Mouse (Mus musculus): ENCODE measurements around the gene Uba3. TPM values are rescaled to one million over a fixed set of nuclear protein-coding genes. Genes with fewer than 3 reads are reported as not detected.

The Uba3 gene
- polyA plus RNA-seq (2016; fragmentation: Nextera tagmentation; extraction: Ambion mirVana): 96.6 and 99.4 TPM in 2 replicates

DNA sequence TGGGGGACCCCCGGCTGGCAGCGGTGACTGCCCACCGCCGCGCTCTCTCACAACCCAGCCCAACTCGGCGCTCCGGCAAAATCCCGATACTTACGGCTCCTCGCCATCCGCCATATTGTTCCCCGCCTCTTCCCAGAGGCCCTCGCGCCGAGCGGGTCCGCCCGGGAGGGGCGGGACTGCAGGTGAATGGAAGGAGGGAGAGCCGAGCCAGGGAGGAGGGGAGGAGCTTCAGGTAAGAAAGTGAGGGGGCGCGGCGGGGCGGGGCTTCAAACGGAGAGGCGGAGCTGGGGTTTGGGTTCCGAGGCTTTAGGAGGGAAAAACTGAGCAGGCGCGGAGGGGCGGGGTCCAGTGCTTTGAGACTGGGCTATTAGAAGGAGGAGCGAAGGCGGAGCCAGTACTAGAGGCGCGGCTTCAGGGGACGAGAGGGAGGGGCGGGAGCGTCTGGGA lies at the start of gene Uba3:
Gene Uba3 (minus strand): TSS at position 209 of the 447 bp plus-strand sequence.
- peak; percentile 97 for ATAC-seq (ENCODE audit: insufficient number of reproducible peaks, insufficient read depth, low FRiP score, low TSS enrichment, low read depth)
- peak within 1 kb of the TSS; percentile 90 for H3K27ac ChIP-seq
- H3K27me3 ChIP-seq: no peaks in the 10 kb centered on the region
- WGBS: 1% methylated on average over 38 of the region's 38 CpGs
- no peaks in the 10 kb centered on the region for H3K9me3 ChIP-seq
- peak within 1 kb of the TSS; percentile 92 for H3K4me3 ChIP-seq (replicated peaks)
- H3K4me2 ChIP-seq: peak within 1 kb of the TSS; percentile 64
- peak within 1 kb of the TSS; percentile 95 for H3K9ac ChIP-seq (replicated peaks)
- H3K36me3 ChIP-seq: 0 out of 2 replicates have a peak, but pooled peaks cover 4% of the 10 kb centered on the region
- peaks cover 11% of the 10 kb centered on the region; the same call in 1 of the 2 replicates for H3K4me1 ChIP-seq (replicated peaks)

DNA sequence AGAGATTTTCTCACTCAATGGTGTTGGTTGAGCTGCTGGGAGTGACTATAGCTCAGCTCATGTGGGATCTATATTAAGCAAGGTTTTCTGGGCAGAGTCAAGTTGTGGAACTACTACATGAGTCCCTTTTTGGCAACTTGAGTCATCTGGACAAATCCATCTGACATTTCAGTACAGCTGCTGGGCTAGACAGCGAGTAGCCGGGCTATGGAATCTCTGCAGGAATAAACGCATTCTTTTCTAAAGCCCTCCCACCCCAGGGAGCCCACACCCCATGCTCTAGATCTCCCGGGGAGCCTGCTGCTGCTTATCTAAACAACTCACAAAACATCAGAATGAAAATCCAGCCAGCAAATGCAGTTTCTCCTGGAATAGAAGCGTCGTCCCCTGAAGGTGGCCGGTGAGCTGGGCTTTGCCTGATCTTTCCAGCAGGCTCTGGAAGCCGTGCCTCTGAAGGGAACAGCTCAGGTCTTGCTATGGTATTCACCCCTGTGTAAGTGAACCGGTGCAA lies 47.3 kb upstream of the Uba3 start, which contains the start of gene Lmod3:
Gene Lmod3 (minus strand): TSS at position 49 of the 511 bp plus-strand sequence.
- H3K4me3 ChIP-seq (replicated peaks): no peak within 1 kb of the TSS
- H3K27me3 ChIP-seq: no peaks in the 10 kb centered on the region
- 39% methylated on average over 9 of the region's 9 CpGs for WGBS
- ATAC-seq (ENCODE audit: insufficient number of reproducible peaks, insufficient read depth, low FRiP score, low TSS enrichment, low read depth): no peak; the same call in 1 of the 2 replicates
- H3K4me1 ChIP-seq (replicated peaks): no peaks in the 10 kb centered on the region
- no peak within 1 kb of the TSS for H3K4me2 ChIP-seq
- H3K9me3 ChIP-seq: no peaks in the 10 kb centered on the region
- H3K36me3 ChIP-seq: no peaks in the 10 kb centered on the region
- H3K9ac ChIP-seq (replicated peaks): no peak within 1 kb of the TSS
- no peak within 1 kb of the TSS for H3K27ac ChIP-seq

DNA sequence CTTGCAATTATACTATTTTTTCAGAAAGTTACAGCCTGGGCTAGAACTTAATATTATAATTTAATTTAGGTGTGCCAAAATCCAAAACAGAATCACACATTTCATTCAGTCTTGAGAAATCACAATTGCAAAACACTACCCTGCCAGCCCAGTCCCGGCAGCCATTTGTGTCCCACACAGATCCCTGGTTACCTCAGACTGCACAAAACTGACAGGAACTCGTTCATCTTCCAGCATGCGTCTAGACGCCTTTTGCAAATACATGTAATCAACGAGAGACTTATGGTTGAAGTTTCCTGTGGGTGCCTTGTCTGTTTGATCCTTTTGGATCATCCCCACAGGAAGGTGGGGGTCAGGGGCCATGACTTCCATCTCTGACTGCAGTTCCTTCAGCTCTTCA lies 46.6 kb upstream of the Uba3 start:
- Histone ChIP-seq H3K27ac (no peak overlapping the region), H3K27me3 (no peaks in the 10 kb centered on the region; the same call in none of the 2 replicates), H3K4me3 (replicated peaks) (no peak overlapping the region), H3K9ac (replicated peaks) (no peak overlapping the region), H3K9me3 (no peaks in the 10 kb centered on the region), H3K4me1 (replicated peaks) (no peaks in the 10 kb centered on the region), H3K4me2 (no peak overlapping the region), H3K36me3 (no peaks in the 10 kb centered on the region)
- WGBS: 72% methylated on average over 5 of the region's 5 CpGs
- ATAC-seq (ENCODE audit: insufficient number of reproducible peaks, insufficient read depth, low FRiP score, low TSS enrichment, low read depth): no peak

DNA sequence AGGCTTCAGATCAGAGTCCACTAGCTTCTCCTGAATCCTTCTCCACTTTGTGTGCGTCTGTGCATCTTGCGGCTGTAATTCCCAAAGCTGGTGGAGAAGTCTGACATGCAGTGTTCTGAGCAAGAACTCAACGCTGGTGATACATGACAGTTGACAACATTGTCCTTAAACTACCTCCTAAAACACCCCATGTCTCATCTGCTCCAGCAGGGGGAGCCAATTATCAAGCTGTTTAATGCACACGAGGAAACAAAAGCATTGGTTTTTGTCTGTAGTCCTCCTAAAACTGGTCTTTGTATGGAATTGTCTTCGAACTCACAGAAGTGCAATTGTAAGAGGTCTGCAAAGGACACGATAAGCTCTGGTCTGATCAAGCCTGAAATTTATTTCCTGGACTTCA lies 45.5 kb upstream of the Uba3 start:
- H3K9ac ChIP-seq (replicated peaks): no peak overlapping the region
- no peaks in the 10 kb centered on the region for H3K4me1 ChIP-seq (replicated peaks)
- H3K4me3 ChIP-seq (replicated peaks): no peak overlapping the region
- H3K36me3 ChIP-seq: no peaks in the 10 kb centered on the region
- no peaks in the 10 kb centered on the region for H3K9me3 ChIP-seq
- H3K27me3 ChIP-seq: peaks cover 3% of the 10 kb centered on the region
- no peak overlapping the region for H3K27ac ChIP-seq
- ATAC-seq (ENCODE audit: insufficient number of reproducible peaks, insufficient read depth, low FRiP score, low TSS enrichment, low read depth): no peak
- no peak overlapping the region for H3K4me2 ChIP-seq
- 46% methylated on average over 6 of the region's 6 CpGs for WGBS

DNA sequence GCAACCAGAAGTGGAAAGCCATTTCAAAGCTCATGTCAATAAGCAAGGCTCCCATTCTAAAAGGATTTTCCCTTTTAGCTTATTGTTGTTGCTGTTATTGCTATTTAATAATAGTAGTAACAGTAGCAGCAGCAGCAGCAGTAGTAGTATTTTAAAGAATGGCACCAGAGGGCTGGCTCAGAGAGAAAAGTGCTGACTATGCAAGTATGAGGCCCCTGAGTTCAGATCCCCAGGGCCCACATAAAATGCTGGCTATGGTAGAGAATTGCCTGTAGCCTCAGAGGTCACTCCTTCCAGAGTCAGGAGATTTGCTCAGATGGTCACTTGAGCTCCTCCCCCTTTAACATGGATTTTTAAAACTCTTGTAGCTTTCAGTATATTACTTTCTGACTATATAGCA lies 39.8 kb upstream of the Uba3 start:
- Histone ChIP-seq H3K9ac (replicated peaks) (no peak overlapping the region), H3K27me3 (peaks cover 12% of the 10 kb centered on the region), H3K9me3 (no peaks in the 10 kb centered on the region), H3K4me3 (replicated peaks) (no peak overlapping the region), H3K27ac (no peak overlapping the region), H3K4me1 (replicated peaks) (no peaks in the 10 kb centered on the region), H3K36me3 (no peaks in the 10 kb centered on the region), H3K4me2 (no peak overlapping the region)
- ATAC-seq (ENCODE audit: insufficient number of reproducible peaks, insufficient read depth, low FRiP score, low TSS enrichment, low read depth): no peak

DNA sequence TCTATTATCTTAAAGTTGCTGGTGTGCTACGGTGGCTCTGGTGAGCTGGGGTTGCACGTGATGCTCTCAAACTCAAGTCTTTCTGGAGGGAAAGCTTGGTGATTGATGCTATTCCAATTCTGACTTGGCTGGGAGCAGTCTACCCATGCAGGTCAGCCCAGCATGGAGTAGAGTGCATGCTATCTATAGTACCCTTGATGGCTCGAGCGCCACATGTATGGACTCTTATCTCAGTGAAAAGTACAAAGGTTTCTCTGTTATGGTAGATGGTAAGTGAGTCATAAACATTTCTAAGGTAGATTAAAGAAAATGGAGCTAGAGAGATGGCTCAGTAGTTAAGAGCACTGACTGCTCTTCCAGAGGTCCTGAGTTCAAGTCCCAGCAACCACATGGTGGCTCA lies 37.1 kb upstream of the Uba3 start:
- WGBS: 86% methylated on average over 4 of the region's 4 CpGs
- ATAC-seq (ENCODE audit: insufficient number of reproducible peaks, insufficient read depth, low FRiP score, low TSS enrichment, low read depth): no peak
- Histone ChIP-seq H3K9me3 (no peaks in the 10 kb centered on the region), H3K36me3 (no peaks in the 10 kb centered on the region), H3K27ac (no peak overlapping the region), H3K27me3 (peaks cover 34% of the 10 kb centered on the region), H3K4me2 (no peak overlapping the region), H3K4me3 (replicated peaks) (no peak overlapping the region), H3K9ac (replicated peaks) (no peak overlapping the region), H3K4me1 (replicated peaks) (no peaks in the 10 kb centered on the region)

DNA sequence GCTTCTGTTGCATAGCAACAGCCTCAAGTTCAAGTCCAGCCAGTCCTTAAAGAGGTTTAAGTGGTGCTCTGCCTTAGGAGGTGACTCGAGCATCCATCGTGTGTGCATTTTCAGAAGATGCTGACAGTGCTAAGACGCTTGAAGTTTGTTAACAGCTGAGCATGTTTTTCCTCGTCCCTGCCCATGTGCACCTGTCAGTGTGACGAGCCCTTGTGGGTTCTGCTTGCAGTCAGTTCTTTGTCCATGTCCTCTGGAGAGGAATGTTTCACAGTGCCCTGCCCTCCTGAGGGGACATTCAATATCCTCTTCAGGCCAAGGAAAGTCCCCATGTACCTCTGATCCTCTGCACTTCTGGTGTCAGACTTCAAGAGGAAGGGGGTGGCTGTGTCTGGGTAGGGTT lies 34.6 kb upstream of the Uba3 start:
- Histone ChIP-seq H3K27me3 (peaks cover 33% of the 10 kb centered on the region), H3K9me3 (no peaks in the 10 kb centered on the region; the same call in 1 of the 2 replicates), H3K9ac (replicated peaks) (no peak overlapping the region), H3K27ac (no peak overlapping the region), H3K36me3 (no peaks in the 10 kb centered on the region), H3K4me2 (no peak overlapping the region), H3K4me3 (replicated peaks) (no peak overlapping the region), H3K4me1 (replicated peaks) (0 out of 2 replicates have a peak, but pooled peaks cover 4% of the 10 kb centered on the region)
- ATAC-seq (ENCODE audit: insufficient number of reproducible peaks, insufficient read depth, low FRiP score, low TSS enrichment, low read depth): no peak
- WGBS: 83% methylated on average over 5 of the region's 5 CpGs

DNA sequence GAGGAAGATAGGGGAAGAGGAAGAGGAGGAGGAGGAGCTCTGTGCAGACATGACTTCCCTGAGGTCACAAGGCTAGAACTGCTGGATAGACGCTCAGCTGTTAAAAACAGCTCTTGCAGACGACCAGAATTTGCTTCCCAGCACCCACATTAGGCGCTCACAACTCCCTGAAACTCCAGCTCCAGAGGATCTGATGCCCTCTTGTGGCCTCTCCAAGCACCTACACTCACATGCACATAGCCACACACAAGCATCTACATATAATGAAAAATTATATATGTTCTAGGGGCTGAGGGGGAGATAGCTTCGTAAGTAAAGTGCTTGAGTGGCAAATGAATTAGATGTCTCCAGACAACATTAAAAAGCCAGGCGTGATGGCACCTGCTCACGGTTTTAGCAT lies 33.9 kb upstream of the Uba3 start:
- Histone ChIP-seq H3K4me2 (no peak overlapping the region), H3K27ac (no peak overlapping the region), H3K4me3 (replicated peaks) (no peak overlapping the region), H3K36me3 (no peaks in the 10 kb centered on the region), H3K4me1 (replicated peaks) (0 out of 2 replicates have a peak, but pooled peaks cover 4% of the 10 kb centered on the region), H3K9me3 (no peaks in the 10 kb centered on the region; the same call in 1 of the 2 replicates), H3K9ac (replicated peaks) (no peak overlapping the region), H3K27me3 (peaks cover 34% of the 10 kb centered on the region)
- 93% methylated on average over 6 of the region's 6 CpGs for WGBS
- ATAC-seq (ENCODE audit: insufficient number of reproducible peaks, insufficient read depth, low FRiP score, low TSS enrichment, low read depth): no peak

DNA sequence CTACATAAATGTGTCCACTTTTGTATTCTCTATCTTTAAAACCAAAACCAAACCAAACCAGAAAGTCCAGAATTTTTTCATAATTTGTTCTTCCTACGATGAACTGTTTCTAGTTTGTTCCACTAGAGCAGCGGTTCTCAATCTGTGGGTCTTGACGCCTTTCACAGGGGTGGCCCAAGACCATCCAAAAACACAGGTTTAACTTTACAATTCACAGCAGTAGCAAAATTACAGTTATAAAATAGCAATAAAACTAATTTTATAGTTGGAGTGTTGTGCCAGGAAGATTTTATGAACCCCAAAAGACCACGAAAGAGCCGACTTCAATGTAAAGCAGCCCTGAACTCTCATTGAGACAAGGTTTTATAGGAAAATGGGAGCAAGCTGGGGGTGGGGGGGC lies 30.6 kb upstream of the Uba3 start:
- 54% methylated on average over 5 of the region's 5 CpGs for WGBS
- Histone ChIP-seq H3K4me3 (replicated peaks) (no peak overlapping the region), H3K27me3 (peaks cover 52% of the 10 kb centered on the region), H3K9ac (replicated peaks) (no peak overlapping the region), H3K27ac (no peak overlapping the region), H3K4me2 (no peak overlapping the region), H3K9me3 (no peaks in the 10 kb centered on the region; the same call in 1 of the 2 replicates), H3K36me3 (peaks cover 12% of the 10 kb centered on the region; the same call in 1 of the 2 replicates), H3K4me1 (replicated peaks) (0 out of 2 replicates have a peak, but pooled peaks cover 4% of the 10 kb centered on the region)
- ATAC-seq (ENCODE audit: insufficient number of reproducible peaks, insufficient read depth, low FRiP score, low TSS enrichment, low read depth): peak; percentile 66; the same call in 1 of the 2 replicates

DNA sequence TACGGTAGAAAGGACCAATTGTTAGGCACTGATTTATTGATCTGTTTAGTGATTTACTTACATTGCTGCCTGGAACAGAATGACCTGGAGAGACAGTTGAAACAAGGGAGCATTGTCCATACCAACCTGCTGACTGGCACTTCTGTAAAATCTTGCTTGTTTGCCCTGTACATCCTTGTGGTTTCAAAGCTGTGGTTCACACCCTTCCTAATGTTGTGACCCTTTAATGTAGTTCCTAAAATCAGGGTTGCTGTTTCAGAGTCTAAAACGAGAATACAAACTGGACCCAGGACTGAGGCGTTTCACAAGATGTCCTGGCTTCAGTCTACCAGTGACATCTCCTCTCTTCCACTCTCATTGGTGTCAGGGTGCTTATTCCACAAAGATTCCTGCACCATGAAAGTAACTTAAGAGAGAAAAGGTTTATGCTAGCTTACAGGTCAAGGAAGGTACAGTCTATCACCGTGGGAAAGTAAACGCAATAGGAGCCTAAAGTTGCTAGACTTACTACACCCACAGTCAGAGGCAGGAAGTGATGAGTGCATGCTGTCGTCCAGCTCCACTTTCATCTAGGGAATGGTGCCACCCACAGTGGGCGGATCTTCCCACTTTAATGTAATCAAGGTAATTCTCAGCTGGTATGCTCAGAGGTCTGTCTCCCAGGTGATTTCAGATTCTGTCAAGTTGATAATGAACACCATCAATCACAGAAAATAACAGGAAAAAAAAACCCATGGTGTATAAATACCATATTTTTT lies 29.6 kb upstream of the Uba3 start:
- peaks cover 50% of the 10 kb centered on the region for H3K27me3 ChIP-seq
- peaks cover 20% of the 10 kb centered on the region; the same call in 1 of the 2 replicates for H3K36me3 ChIP-seq
- 86% methylated on average over 7 of the region's 7 CpGs for WGBS
- H3K4me1 ChIP-seq (replicated peaks): 0 out of 2 replicates have a peak, but pooled peaks cover 4% of the 10 kb centered on the region
- H3K27ac ChIP-seq: no peak overlapping the region
- H3K4me3 ChIP-seq (replicated peaks): no peak overlapping the region
- H3K9ac ChIP-seq (replicated peaks): no peak overlapping the region
- no peaks in the 10 kb centered on the region; the same call in 1 of the 2 replicates for H3K9me3 ChIP-seq
- ATAC-seq (ENCODE audit: insufficient number of reproducible peaks, insufficient read depth, low FRiP score, low TSS enrichment, low read depth): no peak
- no peak overlapping the region for H3K4me2 ChIP-seq

DNA sequence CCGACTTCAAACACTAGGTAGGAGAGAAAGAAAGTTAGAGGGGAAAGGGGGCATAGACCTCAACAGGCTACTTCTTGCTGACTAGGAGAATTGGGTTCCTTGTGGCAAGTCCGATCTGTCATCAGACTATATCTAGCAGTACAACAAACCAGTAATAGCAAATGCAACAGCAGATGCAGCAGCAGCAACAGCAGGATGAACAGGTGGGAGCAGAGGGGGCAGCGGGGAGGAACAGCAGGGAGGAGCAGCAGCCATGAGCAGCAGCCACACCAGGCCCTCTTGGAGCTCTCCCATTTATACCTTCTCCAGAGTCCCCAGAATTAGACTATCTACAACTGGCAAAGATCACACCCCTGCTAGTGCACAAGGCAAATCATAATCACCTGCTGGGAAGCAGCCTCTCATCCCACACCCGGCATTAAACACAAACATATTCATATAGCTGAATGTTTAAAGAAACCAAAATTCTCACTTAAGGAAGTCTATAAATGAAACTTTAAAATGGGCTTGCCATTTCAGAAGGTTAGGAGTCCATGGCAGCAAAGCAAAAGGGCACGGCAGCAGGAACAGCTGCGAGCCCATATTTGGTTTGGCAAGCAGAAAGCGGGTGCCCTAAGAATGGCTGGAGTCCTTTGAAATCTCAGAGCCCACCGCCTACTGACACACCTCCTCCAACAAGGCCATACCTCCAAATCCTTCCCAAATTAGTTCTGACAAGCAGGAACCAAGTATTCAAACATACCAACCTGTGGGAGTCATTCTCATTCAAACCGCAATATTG lies 21.8 kb upstream of the Uba3 start:
- Histone ChIP-seq H3K9ac (replicated peaks) (no peak overlapping the region), H3K4me2 (no peak overlapping the region), H3K27me3 (peaks cover 23% of the 10 kb centered on the region), H3K9me3 (no peaks in the 10 kb centered on the region), H3K4me1 (replicated peaks) (peaks cover 6% of the 10 kb centered on the region), H3K4me3 (replicated peaks) (no peak overlapping the region), H3K36me3 (peaks cover 24% of the 10 kb centered on the region; the same call in 1 of the 2 replicates), H3K27ac (no peak overlapping the region)
- 93% methylated on average over 9 of the region's 9 CpGs for WGBS
- ATAC-seq (ENCODE audit: insufficient number of reproducible peaks, insufficient read depth, low FRiP score, low TSS enrichment, low read depth): no peak
